Mouse (Mus musculus) embryonic fibroblast, embryonic 13.5 days (primary cell): Measurements from ENCODE around the gene Taar7b.

Experiments used
- CTCF ChIP-seq: IDR thresholded peaks from 2 replicates; pipeline ENCODE4 v1.5.1; 2011; ENCODE audit warnings: mild to moderate bottlenecking, control low read depth, low read length, moderate library complexity, borderline replicate concordance; ENCODE audit not compliant: insufficient read depth
- POLR2A ChIP-seq: IDR thresholded peaks from 2 replicates; pipeline ENCODE4 v1.6.1; 2011; ENCODE audit warnings: low read depth, mild to moderate bottlenecking, control low read depth, low read length, moderate library complexity

GRCm38 (mm10) chr10:24026922-24027321 is 27.2 kb downstream of the Taar7b start, which contains the start of gene Taar7d:
- TF ChIP-seq POLR2A, result no peak
- TF ChIP-seq CTCF, result no peak
